Mouse (Mus musculus): ENCODE results near the gene Pappa2.

The Pappa2 gene

GRCm38 (mm10) chr1:158980390-158980789 is at the start of gene Pappa2:
TSS of gene Pappa2 (minus strand) at chr1:158980490.
- no peak for DNase-seq (ENCODE audit: low spot score in 2 of 2)

- DNase-seq (ENCODE audit: low spot score in 2 of 2), result no peak
Measured at GRCm38 (mm10) chr1:159029106-159029505, 48.8 kb upstream of the Pappa2 start.

GRCm38 (mm10) chr1:159014940-159015660 is 34.8 kb upstream of the Pappa2 start:
- no peak for DNase-seq (ENCODE audit: low spot score in 2 of 2)

- no peak for DNase-seq (ENCODE audit: low spot score in 2 of 2)
Measured at GRCm38 (mm10) chr1:158987042-158987441, 6.8 kb upstream of the Pappa2 start.

- DNase-seq (ENCODE audit: low spot score in 2 of 2), result no peak
Measured at GRCm38 (mm10) chr1:158962340-158962739, 17.9 kb downstream of the Pappa2 start.

- no peak for DNase-seq (ENCODE audit: low spot score in 2 of 2)
Measured at GRCm38 (mm10) chr1:158960984-158961383, 19.3 kb downstream of the Pappa2 start.

GRCm38 (mm10) chr1:158960549-158960948 is 19.7 kb downstream of the Pappa2 start:
- DNase-seq (ENCODE audit: low spot score in 2 of 2), result no peak

- no peak for DNase-seq (ENCODE audit: low spot score in 2 of 2)
Measured at GRCm38 (mm10) chr1:158956361-158956760, 23.9 kb downstream of the Pappa2 start.

- no peak for DNase-seq (ENCODE audit: low spot score in 2 of 2)
Measured at GRCm38 (mm10) chr1:158954785-158955184, 25.5 kb downstream of the Pappa2 start.

- peak; percentile 27 to 31 for DNase-seq (ENCODE audit: low spot score in 2 of 2)
Measured at GRCm38 (mm10) chr1:158953479-158954207, 26.6 kb downstream of the Pappa2 start.

GRCm38 (mm10) chr1:158949041-158949440 is 31.2 kb downstream of the Pappa2 start:
- DNase-seq (ENCODE audit: low spot score in 2 of 2), result no peak

GRCm38 (mm10) chr1:158947981-158948735 is 32.1 kb downstream of the Pappa2 start:
- DNase-seq (ENCODE audit: low spot score in 2 of 2), result no peak

- no peak for DNase-seq (ENCODE audit: low spot score in 2 of 2)
Measured at GRCm38 (mm10) chr1:158944936-158945335, 35.4 kb downstream of the Pappa2 start.

GRCm38 (mm10) chr1:158942864-158943263 is 37.4 kb downstream of the Pappa2 start:
- no peak for DNase-seq (ENCODE audit: low spot score in 2 of 2)

- no peak for DNase-seq (ENCODE audit: low spot score in 2 of 2)
Measured at GRCm38 (mm10) chr1:158940966-158941365, 39.3 kb downstream of the Pappa2 start.

- no peak for DNase-seq (ENCODE audit: low spot score in 2 of 2)
Measured at GRCm38 (mm10) chr1:158934447-158934846, 45.8 kb downstream of the Pappa2 start.

- DNase-seq (ENCODE audit: low spot score in 2 of 2), result no peak
Measured at GRCm38 (mm10) chr1:158931202-158931827, 49.0 kb downstream of the Pappa2 start.

- DNase-seq (ENCODE audit: low spot score in 2 of 2), result no peak
Measured at GRCm38 (mm10) chr1:158929369-158929768, 50.9 kb downstream of the Pappa2 start.

GRCm38 (mm10) chr1:158920451-158920850 is 59.8 kb downstream of the Pappa2 start:
- DNase-seq (ENCODE audit: low spot score in 2 of 2), result no peak

- DNase-seq (ENCODE audit: low spot score in 2 of 2), result no peak
Measured at GRCm38 (mm10) chr1:158918890-158919289, 61.4 kb downstream of the Pappa2 start.

- DNase-seq (ENCODE audit: low spot score in 2 of 2), result peak in 1 of 2 experiments; percentile 3
Measured at GRCm38 (mm10) chr1:158917067-158917466, 63.2 kb downstream of the Pappa2 start.

GRCm38 (mm10) chr1:158915592-158915991 is 64.7 kb downstream of the Pappa2 start:
- no peak for DNase-seq (ENCODE audit: low spot score in 2 of 2)
